Mouse (Mus musculus): ENCODE measurements around the gene Usp17la. TPM values are rescaled to one million over a fixed set of nuclear protein-coding genes. Genes with fewer than 3 reads are reported as not detected.
"Not testable (repeated sequence)": the region's sequence is repeated elsewhere in the genome, so short reads cannot be mapped to it uniquely, and the experiment has no call there.

Usp17la gene
- not detected in 2 replicates for polyA plus RNA-seq (2015; fragmentation: Nextera tagmentation; extraction: Ambion mirVana)

- DNase-seq (ENCODE audit: low spot score): not testable (repeated sequence)
Measured at GRCm38 (mm10) chr7:104856709-104857108, at the start of gene Usp17la. Gene Usp17la (plus strand): TSS chr7:104857009.

GRCm38 (mm10) chr7:104810335-104810734 lies 46.5 kb upstream of the Usp17la start:
- DNase-seq (ENCODE audit: low spot score): not testable (repeated sequence)

GRCm38 (mm10) chr7:104842503-104842902 lies 14.3 kb upstream of the Usp17la start, which contains the start of gene Usp17lb:
Gene Usp17lb (minus strand): TSS chr7:104842603.
- no peak for DNase-seq (ENCODE audit: low spot score)

GRCm38 (mm10) chr7:104843731-104844287 lies 13.0 kb upstream of the Usp17la start:
- DNase-seq (ENCODE audit: low spot score): no peak

GRCm38 (mm10) chr7:104851546-104851945 lies 5.3 kb upstream of the Usp17la start:
- not testable (repeated sequence) for DNase-seq (ENCODE audit: low spot score)

GRCm38 (mm10) chr7:104855248-104855750 lies 1.5 kb upstream of the Usp17la start:
- DNase-seq (ENCODE audit: low spot score): no peak

- DNase-seq (ENCODE audit: low spot score): no peak
Measured at GRCm38 (mm10) chr7:104857683-104858082, 874 bp downstream of the Usp17la start.

GRCm38 (mm10) chr7:104861381-104861780 lies 4.6 kb downstream of the Usp17la start:
- no peak for DNase-seq (ENCODE audit: low spot score)

GRCm38 (mm10) chr7:104877731-104878130 lies 20.9 kb downstream of the Usp17la start, which contains the start of gene Olfr665:
Gene Olfr665 (plus strand): TSS chr7:104878031.
- no peak for DNase-seq (ENCODE audit: low spot score)

GRCm38 (mm10) chr7:104895852-104896251 lies 39.0 kb downstream of the Usp17la start, which contains the start of gene Olfr666:
Gene Olfr666 (minus strand): TSS chr7:104895952.
- no peak for DNase-seq (ENCODE audit: low spot score)

Other genes with a start within 250 kb of the Usp17la start
- not detected in 2 replicates for gene Olfr656, start 243.1 kb upstream of the Usp17la start, polyA plus RNA-seq (2015; fragmentation: Nextera tagmentation; extraction: Ambion mirVana)
- gene Olfr657, start 232.2 kb upstream of the Usp17la start, polyA plus RNA-seq (2015; fragmentation: Nextera tagmentation; extraction: Ambion mirVana): not detected in 2 replicates
- not detected in 2 replicates for gene Olfr658, start 209.7 kb upstream of the Usp17la start, polyA plus RNA-seq (2015; fragmentation: Nextera tagmentation; extraction: Ambion mirVana)
- gene Olfr659, start 190.3 kb upstream of the Usp17la start, polyA plus RNA-seq (2015; fragmentation: Nextera tagmentation; extraction: Ambion mirVana): not detected in 2 replicates
- gene Olfr661, start 170.5 kb upstream of the Usp17la start, polyA plus RNA-seq (2015; fragmentation: Nextera tagmentation; extraction: Ambion mirVana): not detected in 2 replicates
- gene Usp17le, start 79.5 kb upstream of the Usp17la start, polyA plus RNA-seq (2015; fragmentation: Nextera tagmentation; extraction: Ambion mirVana): not detected in 2 replicates
- gene Usp17lb, start 14.4 kb upstream of the Usp17la start, polyA plus RNA-seq (2015; fragmentation: Nextera tagmentation; extraction: Ambion mirVana): not detected in 2 replicates
- gene Olfr665, start 21.0 kb downstream of the Usp17la start, polyA plus RNA-seq (2015; fragmentation: Nextera tagmentation; extraction: Ambion mirVana): not detected in 2 replicates
- gene Olfr666, start 38.9 kb downstream of the Usp17la start, polyA plus RNA-seq (2015; fragmentation: Nextera tagmentation; extraction: Ambion mirVana): not detected in 2 replicates
- gene Olfr667, start 64.5 kb downstream of the Usp17la start, polyA plus RNA-seq (2015; fragmentation: Nextera tagmentation; extraction: Ambion mirVana): not detected in 2 replicates
- not detected in 2 replicates for gene Olfr668, start 71.0 kb downstream of the Usp17la start, polyA plus RNA-seq (2015; fragmentation: Nextera tagmentation; extraction: Ambion mirVana)
- not detected in 2 replicates for gene Olfr669, start 77.2 kb downstream of the Usp17la start, polyA plus RNA-seq (2015; fragmentation: Nextera tagmentation; extraction: Ambion mirVana)
- not detected in 2 replicates for gene Olfr670, start 105.6 kb downstream of the Usp17la start, polyA plus RNA-seq (2015; fragmentation: Nextera tagmentation; extraction: Ambion mirVana)
- gene Olfr671, start 122.1 kb downstream of the Usp17la start, polyA plus RNA-seq (2015; fragmentation: Nextera tagmentation; extraction: Ambion mirVana): not detected in 2 replicates
- gene Olfr672, start 145.0 kb downstream of the Usp17la start, polyA plus RNA-seq (2015; fragmentation: Nextera tagmentation; extraction: Ambion mirVana): not detected in 2 replicates
- gene Olfr675, start 171.5 kb downstream of the Usp17la start, polyA plus RNA-seq (2015; fragmentation: Nextera tagmentation; extraction: Ambion mirVana): not detected in 2 replicates
- gene Olfr676, start 175.7 kb downstream of the Usp17la start, polyA plus RNA-seq (2015; fragmentation: Nextera tagmentation; extraction: Ambion mirVana): not detected in 2 replicates
- gene Olfr677, start 194.4 kb downstream of the Usp17la start, polyA plus RNA-seq (2015; fragmentation: Nextera tagmentation; extraction: Ambion mirVana): not detected in 2 replicates
- gene Olfr678, start 207.5 kb downstream of the Usp17la start, polyA plus RNA-seq (2015; fragmentation: Nextera tagmentation; extraction: Ambion mirVana): not detected in 2 replicates
- not detected in 2 replicates for gene Olfr679, start 224.2 kb downstream of the Usp17la start, polyA plus RNA-seq (2015; fragmentation: Nextera tagmentation; extraction: Ambion mirVana)
- not detected in 2 replicates for gene Olfr680-ps1, start 235.8 kb downstream of the Usp17la start, polyA plus RNA-seq (2015; fragmentation: Nextera tagmentation; extraction: Ambion mirVana)